Mouse (Mus musculus) lung, postnatal 14 days (tissue): ENCODE measurements around the gene Gaa.
"Not testable (repeated sequence)": the region's sequence is repeated elsewhere in the genome, so short reads cannot be mapped to it uniquely, and the experiment has no call there.

ENCODE experiments used
- DNase-seq: peaks from one replicate; pipeline ENCODE4 v3.0.0; 2021

The Gaa gene

DNA sequence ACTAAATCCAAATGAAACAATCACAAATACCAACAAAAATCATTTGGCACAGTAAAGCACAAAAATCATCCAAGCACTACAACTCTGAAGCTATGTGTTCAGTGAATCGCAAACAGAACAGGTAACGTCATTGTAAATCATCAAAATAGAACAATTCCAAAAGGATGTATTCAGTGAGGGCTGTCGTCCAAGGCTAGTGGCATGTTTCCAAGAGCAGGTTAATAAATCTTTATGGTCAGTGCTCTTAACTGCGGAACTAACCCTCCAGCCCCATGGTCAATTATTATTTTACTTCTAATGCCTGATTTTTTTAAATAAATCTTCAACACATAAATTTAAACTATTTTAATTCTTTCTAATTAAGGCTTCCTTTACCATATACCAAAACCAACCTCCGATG lies 11.1 kb upstream of the Gaa start:
- DNase-seq = not testable (repeated sequence)

DNA sequence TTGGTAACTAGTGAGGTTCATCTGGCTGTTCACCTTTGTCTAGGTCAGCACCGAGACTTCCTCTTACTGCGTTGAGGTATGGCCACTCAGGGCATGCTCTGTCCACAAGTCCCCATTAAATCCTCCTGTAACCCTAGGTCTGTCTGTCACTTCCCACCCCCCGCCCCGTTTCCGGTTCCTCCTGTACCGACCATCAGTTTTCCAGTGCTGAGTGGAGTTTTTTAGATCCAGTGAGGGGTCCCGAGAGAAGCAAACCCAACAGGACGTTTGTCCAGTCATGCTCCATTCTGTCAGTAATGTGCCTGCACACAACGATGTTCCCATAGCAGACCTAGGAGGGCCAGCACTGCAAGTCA lies 9.5 kb upstream of the Gaa start:
- DNase-seq = no peak

DNA sequence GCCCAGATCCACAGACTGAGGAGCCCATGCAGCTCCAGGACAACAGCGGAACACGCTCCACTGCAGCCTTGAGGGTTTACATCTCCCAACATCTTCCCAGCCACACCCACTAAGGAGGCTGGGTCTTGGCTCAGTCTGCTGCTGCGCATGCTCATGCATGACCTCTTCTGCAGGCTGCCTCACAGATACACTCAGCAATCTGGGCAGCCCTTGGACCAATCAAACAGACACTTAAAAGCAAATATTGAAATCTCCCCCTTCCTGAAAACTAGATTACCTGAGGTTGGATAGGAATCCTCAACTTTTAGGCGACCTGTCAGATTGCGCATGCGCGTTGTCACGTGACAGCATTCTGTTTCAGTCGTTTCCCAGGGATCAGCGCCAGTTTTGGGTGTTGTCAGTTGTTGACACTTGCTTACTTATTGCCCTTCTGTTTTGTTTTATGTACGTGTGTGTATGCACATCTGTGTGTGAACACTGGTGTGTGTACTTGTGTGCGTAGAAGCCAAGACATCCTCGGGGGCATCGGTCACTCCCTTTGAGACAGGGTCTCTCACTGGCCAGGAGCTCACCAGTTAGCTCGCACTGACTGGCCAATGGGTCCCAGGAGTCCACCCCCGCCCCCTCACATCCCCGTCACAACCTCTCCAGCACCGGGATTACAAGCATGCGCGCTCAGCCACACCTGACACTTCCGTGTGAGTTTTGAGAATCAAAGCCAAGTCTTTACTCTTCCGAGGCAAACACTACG lies 8.9 kb upstream of the Gaa start:
- peak; percentile 73 for DNase-seq

DNA sequence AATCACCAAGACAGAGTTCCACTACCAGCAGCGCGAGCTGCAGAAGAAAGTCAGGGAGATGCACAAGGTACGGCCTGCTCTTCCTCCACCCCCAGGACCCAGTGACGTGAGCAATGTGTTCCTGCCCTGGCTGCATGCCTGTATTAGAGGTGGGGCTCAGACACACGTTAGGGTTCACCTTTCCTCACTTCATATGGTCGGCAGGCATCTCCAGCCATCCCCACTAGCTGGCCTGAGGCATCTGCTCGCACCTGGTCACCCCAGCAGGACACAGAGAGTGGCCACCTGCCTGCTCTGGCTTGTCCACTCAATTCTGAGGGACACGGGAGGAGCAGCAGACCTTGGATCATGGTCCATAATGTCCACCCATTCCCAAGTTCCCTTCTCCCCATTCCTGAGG lies 7.7 kb upstream of the Gaa start:
- DNase-seq = no peak

DNA sequence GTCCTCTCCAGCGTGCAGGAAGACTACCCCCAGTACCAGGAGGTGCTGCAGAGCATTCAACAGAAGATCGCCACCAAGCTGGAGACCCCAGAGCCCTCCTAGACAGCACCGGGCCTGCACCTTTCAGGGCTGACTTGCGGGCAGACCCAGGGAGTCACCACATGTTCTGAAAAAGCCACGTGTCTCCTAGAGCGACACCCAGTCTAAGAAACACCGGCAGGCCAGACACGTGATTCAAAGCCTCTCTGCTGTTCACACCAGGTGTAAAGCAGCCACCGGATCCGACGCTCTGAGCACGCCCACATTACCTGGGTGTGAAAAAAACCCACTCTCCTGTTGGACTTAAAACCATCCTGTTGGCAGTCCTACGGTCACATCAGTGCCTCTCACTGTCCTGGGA lies 3.3 kb upstream of the Gaa start:
- DNase-seq = no peak

DNA sequence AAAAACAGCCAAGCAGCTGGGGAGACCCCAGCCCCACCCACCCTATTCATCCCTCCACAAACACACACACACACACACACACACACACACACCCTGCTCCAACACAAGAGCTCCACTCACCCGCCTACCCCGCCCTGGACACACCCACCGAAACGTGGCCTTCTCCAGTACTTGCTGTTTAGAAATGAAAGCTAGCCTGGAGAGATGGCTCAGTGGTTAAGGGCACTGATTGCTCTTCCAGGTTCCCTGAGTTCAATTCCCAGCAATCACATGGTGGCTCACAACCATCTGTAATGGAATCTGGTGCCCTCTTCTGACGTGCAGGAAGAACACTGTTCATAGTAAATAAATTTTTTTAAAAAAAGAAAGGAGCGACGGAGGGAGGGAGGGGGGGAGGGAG lies 1.9 kb upstream of the Gaa start:
- DNase-seq = no peak

DNA sequence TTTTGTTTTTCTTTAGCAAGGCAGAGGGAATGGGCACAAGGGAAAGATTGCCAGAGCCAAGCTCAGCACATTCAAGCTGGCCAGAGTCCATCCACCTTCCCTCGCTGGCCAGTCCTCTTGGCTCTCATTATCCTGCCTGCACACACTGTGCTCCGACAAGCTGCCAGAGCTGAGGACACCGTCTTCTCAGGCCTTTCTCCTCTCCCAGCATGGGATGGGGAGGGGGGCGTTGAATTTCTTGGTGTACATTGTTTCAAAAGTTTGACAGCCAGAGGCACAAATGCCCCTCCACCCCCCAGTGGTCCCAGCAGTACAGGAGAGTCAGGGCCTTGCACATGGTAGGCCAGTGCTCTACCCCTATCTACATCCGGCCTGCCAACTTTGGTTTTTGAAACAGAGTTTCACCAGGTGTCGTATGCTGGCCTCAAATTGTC lies 429 bp upstream of the Gaa start:
- DNase-seq = peak; percentile 36

DNA sequence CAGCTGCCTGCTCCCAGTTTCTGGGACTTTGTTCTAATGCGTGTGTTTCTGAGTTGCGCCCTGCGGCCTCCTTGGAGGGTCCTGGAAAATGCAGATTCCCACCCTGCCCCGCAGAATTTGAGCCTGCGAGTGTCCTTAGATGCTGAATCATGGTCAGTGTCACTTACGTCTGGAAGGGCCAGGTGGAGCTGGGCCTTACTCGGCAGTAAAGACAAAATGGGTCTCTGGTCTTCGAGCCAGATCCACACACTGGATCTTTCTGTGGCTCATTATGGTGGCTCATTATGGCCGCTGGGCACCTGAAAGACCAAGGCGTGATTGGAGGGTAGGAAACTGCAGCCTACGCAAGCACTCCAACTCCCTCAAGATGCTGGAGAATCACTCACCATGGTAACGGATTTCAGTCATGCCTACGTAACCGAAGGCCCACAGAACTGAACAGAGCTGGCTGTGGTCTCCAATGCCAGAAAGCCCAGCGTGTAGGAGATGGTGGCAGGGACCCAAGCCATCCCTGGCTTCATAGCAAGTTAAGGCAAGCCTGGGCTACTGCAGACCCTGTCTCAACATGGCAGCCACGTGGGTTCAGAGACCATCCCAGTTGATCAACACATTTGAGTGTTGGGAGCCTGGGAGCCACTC lies 989 bp downstream of the Gaa start:
- no peak for DNase-seq

DNA sequence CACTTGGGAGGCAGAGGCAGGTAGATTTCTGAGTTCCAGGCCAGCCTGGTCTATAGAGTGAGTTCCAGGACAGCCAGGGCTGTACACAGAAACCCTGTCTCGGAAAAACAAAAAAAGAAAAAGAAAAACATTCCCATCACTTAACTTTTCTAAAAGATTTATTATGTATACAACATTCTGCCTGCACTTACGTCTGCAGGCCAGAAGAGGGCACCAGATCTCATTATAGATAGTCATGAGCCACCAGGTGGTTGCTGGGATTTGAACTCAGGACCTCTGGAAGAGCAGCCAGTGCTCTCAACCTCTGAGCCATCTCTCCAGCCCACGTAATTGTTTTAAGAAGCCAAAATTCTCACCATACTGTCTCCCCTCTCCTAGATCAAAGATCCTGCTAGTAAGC lies 4.8 kb downstream of the Gaa start:
- DNase-seq = not testable (repeated sequence)

DNA sequence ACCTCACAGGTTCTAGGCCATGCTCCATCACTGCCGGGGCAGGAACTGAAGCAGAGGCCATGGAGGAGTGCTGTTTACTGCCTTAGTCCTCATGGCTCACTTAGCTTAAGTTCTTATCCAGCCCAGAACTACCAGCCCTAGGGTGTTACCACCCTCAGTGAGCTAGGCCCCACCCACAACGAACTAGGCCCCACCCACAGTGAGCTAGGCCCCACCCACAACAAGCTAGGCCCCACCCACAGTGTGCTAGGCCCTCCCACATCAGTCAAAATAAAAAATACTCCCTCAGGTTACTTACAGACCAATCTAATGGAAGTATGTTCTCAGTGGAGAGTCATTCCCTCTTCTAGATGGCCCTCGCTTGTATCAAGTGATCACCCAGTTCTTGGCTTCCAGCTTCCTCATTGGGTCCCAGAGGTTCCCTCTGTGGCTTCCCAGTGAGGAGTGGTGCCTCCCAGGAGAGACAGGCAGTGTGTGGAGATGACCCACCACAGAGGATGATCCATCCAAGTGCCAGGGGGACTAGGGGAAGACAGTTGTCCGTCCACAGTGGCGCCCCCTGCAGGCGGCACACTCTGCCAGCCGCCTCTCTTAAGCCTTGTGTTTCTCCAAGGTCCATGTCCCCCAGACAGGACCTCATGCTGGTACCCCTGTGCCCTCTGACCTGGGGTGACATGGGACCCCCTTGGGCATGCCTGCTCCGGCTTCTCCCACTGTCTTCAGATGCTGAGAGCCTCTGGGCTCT lies 5.7 kb downstream of the Gaa start:
- DNase-seq = no peak

DNA sequence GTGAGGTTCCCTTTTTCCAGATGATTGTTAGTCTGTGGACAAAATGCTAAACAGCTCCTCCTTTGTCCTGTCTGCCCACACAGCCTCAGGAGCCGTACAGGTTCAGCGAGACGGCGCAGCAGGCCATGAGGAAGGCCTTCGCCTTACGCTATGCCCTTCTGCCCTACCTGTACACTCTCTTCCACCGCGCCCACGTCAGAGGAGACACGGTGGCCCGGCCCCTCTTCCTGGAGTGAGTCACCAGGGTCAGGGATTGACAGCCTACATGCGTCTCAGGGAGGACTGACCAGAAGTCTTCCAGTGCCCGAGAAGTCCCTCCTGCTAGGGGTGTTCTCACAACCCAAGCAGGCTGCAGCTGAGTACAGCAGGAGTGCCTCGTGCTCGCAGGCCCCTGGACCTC lies 13.3 kb downstream of the Gaa start:
- no peak for DNase-seq

DNA sequence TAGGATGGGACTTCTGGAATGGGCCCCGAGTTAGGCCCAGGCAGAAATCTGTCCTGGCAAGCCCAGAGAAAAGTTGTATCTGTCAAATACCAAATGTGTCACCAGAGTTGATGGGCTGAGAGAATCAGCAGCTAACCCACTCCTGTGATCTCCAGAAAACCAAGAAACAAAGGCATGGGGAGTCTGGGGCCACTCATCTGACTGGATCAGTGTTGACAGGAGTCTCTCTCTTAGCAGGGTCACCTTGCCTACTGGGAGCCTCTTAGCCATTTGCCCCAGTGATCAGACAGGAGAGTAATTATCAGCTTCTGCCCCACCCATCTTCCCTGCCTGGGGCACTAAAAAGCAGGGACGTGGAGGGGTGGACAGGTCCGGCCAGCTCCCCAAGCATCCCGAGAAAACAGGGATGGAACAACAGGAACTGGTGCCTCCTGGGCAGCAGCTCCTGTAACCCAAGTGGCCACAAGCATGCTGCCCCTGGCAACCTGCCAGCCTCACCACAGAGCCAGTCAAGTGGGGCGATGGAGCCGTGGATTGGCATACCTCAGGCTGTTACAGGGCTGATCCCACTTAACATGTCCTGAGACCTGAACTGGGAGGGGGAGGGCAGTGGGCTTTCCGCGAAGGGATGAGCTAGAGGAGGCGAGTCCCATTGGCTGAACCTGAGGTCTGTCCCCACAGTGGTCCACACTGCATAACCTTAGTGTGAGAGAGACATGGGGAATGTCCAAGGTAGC lies 18.3 kb downstream of the Gaa start:
- DNase-seq = peak; percentile 61

DNA sequence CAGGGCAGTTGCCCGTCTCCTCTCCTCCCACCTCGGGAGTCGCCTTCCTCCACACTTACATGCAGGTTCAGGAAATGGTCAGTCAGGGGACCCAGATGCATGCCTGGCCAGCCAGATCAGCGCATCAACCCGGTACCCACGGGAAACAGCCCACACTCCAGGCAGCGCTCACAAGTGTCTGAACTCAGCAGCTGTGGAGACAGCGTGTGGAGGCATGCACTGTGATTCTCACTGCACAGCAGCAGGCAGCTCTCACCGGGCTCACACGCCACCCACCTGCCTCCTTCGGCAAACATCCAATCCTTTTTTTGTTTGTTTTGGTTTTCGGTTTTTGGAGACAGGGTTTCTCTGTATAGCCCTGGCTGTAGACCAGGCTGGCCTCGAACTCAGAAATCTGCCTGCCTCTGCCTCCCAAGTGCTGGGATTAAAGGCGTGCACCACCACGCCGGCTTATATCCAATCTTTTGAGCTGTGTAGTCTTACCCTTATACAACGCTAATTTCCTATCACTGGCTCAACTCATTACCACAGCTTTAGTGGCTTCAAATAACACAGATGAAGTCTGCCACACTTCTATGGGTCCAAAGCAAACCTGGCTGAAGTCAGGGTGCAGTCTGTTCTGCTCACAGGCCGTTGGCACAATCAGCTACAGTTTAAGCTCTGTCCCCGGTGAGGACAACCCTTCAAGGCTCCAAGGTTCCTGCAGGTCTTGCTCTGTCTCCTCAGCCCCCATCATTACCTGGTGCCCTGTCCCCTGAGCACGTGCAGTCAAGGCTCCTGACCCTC lies 19.7 kb downstream of the Gaa start:
- DNase-seq = no peak

DNA sequence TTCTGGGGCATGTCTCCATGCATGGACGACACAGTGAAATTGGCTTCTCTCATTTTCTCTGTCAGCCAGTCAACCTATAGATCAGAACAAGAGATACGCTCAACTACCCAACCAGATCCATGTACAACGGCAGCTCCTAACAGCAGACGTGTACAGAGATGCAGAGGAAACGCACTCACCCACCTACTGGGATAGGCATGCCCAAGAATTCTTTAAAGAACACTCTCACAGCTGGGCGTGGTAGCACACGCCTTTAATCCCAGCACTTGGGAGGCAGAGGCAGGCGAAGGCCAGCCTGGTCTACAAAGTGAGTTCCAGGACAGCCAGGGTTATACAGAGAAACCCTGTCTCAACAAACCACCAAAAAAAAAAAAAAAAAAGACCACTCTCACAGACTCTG lies 25.2 kb downstream of the Gaa start:
- not testable (repeated sequence) for DNase-seq

DNA sequence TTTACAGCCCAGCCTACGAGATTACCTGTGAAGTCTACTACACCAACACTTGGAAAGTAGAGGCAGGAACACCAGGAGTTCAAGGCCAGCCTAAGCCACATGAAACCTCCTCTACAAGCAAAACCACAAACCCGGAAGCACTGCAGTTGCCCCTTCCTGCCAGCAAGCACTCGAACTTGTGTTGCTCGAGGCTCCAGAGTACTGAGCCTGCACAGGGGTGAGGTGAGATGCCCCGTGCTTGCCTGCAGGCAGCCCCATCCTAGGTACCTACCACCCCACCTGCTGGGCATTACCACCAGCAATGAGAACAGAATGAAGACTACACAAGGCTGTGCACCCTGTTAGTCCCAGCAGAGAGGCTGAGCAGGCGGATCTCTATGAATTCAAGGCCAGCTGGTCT lies 30.3 kb downstream of the Gaa start:
- DNase-seq = no peak

DNA sequence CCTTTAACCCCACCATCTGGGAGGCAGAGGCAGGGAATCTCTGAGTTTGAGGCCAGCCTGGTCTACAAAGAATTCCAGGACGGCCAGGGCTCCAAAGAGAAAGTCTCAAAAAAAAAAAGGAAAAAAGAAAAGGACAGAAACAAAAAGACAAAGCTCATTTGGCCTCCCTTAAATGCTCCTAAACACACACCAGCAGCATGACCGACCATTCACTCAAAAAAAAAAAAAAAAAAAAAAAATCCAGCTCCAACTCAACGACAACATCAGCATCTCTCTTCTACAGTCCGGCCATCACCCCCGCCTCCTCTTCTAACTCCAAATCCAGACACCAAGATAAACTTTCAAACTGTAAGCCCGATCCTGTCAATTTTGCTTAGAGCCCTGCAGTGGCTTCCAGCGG lies 31.2 kb downstream of the Gaa start:
- no peak for DNase-seq

DNA sequence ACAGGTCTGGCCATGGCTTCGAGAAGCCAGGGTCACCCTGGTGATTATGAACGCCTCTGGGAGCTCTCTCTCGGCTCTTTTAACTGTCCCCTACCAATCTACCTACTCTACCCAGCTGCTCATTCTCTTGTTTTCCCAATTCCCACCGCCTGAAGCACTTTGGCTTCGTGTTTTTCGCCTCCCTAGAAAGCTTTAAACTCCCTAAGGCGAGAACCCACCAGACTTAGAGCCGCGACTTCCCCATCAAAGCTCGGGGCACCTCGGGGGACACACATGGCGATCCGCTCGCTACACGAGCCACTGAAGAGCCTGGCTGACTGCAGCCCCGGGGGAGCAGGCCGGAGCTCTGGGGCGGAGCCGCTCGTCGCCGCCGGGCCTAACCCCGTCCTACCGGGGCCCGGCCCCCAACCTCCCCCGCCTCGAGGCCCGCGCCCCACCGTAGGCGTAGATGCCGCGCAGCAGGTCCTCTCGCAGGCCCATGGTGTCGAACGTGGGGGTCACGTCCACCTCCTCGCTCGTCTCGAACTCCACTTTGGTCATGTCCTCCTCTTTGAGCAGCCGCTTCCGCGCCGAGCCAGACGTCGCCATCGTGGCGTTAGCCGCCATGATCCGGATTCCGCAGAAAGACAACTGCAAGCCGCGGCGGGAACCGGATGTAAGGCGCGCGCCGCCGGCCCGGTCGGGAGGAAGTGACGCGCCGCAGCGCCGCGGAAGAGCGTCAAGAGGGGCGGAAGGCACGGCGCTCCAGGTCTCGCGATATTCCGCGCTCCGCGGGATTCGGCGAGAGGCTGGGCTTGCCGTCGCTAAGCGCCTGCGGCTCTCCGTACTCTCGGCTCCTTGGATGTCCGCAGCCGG lies 31.9 kb downstream of the Gaa start, which contains the start of gene Eif4a3:
Eif4a3 (minus strand) TSS at position 699 of the 855 bp plus-strand sequence.
- peak; percentile 99 for DNase-seq

DNA sequence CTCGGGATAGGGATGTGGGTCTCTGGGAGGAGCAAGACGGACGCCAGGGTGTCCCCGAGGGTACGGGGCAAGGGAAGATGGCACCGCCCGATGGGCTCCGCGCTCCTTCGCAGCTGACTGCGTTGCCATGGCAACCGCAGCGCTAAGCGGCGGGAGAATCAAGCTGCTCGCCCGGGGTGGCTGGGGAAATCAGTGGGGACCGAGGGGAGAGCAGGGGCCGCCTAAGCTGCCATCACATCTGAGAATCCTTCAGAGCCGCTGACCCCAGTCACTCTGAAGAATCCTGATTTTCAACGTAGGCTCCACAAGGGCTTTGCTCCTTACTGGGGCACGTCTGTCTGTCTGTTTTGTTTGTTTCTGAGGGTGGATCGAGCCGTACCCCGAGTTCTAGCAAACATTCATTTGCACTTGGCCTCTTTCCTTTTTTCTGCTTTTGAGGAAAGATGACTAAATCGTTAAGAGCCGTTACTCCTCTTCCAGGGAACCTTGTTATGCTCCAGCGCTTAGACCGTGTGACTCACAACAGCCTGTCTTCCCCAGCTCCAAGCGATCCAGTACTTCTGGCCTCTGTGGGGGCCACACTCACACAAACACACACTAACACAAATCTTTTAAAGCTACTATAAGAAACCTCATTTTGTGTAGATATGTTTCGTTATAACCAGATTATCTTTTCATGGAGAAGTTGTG lies 32.7 kb downstream of the Gaa start:
- no peak for DNase-seq

DNA sequence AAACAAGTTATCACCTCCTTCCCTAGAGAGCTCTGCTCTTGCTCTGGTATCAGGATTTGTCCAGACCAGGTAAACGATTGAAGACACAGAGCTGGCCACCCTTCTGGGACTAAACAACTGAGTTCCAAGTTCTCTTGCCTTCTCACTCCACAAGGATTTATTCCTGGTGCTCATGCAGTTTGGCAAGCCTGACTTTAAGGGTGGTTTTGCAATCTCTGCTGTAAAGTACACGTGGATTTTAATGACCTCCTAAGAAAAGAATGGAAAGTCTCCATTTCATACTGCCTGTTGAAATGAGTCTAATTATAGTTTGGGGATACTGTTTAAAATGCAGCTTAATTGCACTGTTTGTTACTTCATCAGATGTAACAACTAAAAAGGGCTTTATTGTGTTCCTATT lies 33.3 kb downstream of the Gaa start:
- DNase-seq = no peak

DNA sequence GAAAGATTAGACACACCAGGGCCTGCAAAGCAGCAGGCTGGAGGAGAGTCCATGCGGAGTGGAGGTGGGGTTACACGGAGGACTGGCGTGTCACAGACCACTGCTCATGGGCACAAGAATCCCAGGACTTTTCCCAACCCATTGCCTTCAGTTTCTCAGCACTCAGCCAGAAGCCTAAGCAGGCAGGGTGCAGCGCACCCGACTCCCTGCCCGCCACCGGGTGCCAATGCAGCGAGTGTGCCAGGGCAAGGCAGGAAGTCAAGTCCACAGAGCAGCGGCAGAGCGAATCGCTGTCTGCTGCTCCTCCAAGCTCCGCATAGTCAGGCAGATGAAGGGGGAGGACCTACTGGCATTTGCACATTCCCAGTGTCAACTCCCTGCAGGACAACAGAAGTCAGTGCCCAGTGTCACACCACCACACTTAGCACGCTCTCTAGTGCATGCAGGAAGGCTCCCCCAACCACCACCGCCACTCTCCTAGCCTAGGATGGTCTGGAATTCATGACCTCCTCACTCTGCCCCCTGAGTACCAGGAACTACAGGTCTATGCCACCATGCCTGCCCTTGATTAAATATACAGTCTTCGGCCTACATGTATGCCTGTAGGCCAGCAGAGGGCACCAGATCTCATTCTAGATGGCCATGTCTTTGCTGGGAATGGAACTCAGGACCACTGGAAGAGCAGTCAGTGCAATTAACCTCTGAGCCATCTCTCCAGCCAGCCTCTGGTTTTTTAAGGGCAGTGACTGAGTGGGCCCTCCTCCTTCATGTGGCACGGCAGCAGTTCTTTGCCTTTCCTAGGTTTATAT lies 37.4 kb downstream of the Gaa start:
- peak; percentile 53 for DNase-seq
